In the genomic region with DNA sequence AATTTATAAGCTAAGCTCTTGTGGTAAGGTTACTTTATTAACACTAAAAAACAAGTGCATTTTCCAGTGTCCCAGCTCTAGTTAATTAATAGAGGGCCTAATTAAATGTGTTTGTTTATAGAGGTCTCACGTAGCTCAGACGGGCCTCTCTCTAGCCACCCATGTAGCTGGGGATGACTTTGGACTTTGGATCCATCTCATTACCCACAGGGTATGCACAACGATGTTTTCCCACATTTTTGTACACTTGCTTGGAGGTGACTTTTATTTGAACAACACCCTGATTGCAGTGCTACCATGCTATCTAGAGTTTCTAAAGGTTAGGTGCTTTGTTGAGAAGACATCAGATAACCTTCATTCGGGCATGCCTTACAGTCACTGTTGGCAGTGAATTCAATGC, we compare ENCODE assay signal across 21 mouse cellular contexts. TPM values are rescaled to one million over a fixed set of nuclear protein-coding genes. Genes with fewer than 3 reads are reported as not detected.
A peak's percentile ranks its signal among the peaks of the same experiment; 100 is the strongest.
DNase-seq lines count a peak whose midpoint lies in the region; ATAC-seq and TF ChIP-seq lines count a peak whose summit lies in the region.
"Had no signal": no experiment of that assay in that cellular context is flagged by ENCODE, and none has a peak within 500 bp of the region (broad histone marks: within the 10 kb centered on the region; RNA-seq: fewer than 3 reads in every experiment).

No protein-coding gene starts in this region.

- TF ChIP-seq CTCF in liver, adult 2 months (IDR thresholded peaks at IDR 0.05; ENCODE audit: low read depth, low read length): no peak
- TF ChIP-seq CTCF in intestine, postnatal 0 days (IDR thresholded peaks at IDR 0.05; ENCODE audit: low read depth): no peak

- peak; percentile 79 for DNase-seq in liver, adult 2 months (ENCODE audit: extremely low read depth, low read depth, low spot score)
- DNase-seq in liver, embryonic 11.5 days (ENCODE audit: low spot score): no peak
- DNase-seq in kidney, postnatal 14 days: peak; percentile 67
- DNase-seq in yolk sac, embryonic 10.5 days (ENCODE audit: low spot score): peak; percentile 32
- DNase-seq in adrenal gland, postnatal 10 days: no peak
- DNase-seq: adrenal gland, adult 2 months; cerebellum, adult 18-20 months; cerebellum, postnatal 25 days; gastrocnemius, postnatal 10 days; heart, postnatal 4 days; lung, postnatal 10 days; thymus, postnatal 14 days had no signal

- peaks cover 25% of the 10 kb centered on the region; the same call in 1 of the 2 replicates for H3K79me2 ChIP-seq in liver, adult 2 months (ENCODE audit: control insufficient read depth, insufficient read depth, low read length)

- no peak overlapping the region for H3K9ac ChIP-seq in liver, adult 2 months (ENCODE audit: low read depth, low read length)
- H3K9ac ChIP-seq in liver, embryonic 11.5 days (ENCODE audit: low read depth, low read length): no peak overlapping the region
- H3K9ac ChIP-seq in intestine, postnatal 0 days (ENCODE audit: low read depth, low read length): no peak overlapping the region
- no peak overlapping the region for H3K9ac ChIP-seq in forebrain, embryonic 13.5 days
- H3K9ac ChIP-seq: embryonic facial prominence, embryonic 15.5 days; hindbrain, embryonic 14.5 days; limb, embryonic 13.5 days had no signal

- no peaks in the 10 kb centered on the region for H3K27me3 ChIP-seq in liver, adult 2 months (ENCODE audit: control insufficient read depth, insufficient read depth, low read length)
- H3K27me3 ChIP-seq in liver, embryonic 11.5 days (replicated peaks; ENCODE audit: control insufficient read depth, insufficient read depth, low read length): no peaks in the 10 kb centered on the region
- no peaks in the 10 kb centered on the region for H3K27me3 ChIP-seq in intestine, postnatal 0 days (replicated peaks; ENCODE audit: control insufficient read depth, insufficient read depth, low read length)
- H3K27me3 ChIP-seq in forebrain, embryonic 13.5 days: no peaks in the 10 kb centered on the region
- H3K27me3 ChIP-seq: embryonic facial prominence, embryonic 15.5 days; limb, embryonic 13.5 days had no signal

- H3K36me3 ChIP-seq in liver, adult 2 months (ENCODE audit: control insufficient read depth, insufficient read depth, low read length): peaks cover 2% of the 10 kb centered on the region; the same call in 1 of the 2 replicates
- H3K36me3 ChIP-seq in liver, embryonic 11.5 days (ENCODE audit: control insufficient read depth, insufficient read depth, low read length): peaks cover 30% of the 10 kb centered on the region
- H3K36me3 ChIP-seq in intestine, postnatal 0 days (ENCODE audit: control insufficient read depth, insufficient read depth): no peaks in the 10 kb centered on the region
- peaks cover 29% of the 10 kb centered on the region for H3K36me3 ChIP-seq in forebrain, embryonic 13.5 days (ENCODE audit: poor library complexity, severe bottlenecking)

- H3K4me1 ChIP-seq in liver, adult 2 months (ENCODE audit: control insufficient read depth, insufficient read depth, low read length): peaks cover 22% of the 10 kb centered on the region
- H3K4me1 ChIP-seq in liver, embryonic 11.5 days (replicated peaks; ENCODE audit: control insufficient read depth, insufficient read depth, low read length): peaks cover 3% of the 10 kb centered on the region; the same call in 1 of the 2 replicates
- H3K4me1 ChIP-seq in intestine, postnatal 0 days (replicated peaks; ENCODE audit: control insufficient read depth, insufficient read depth, low read length): no peaks in the 10 kb centered on the region
- H3K4me1 ChIP-seq in forebrain, embryonic 13.5 days: no peaks in the 10 kb centered on the region; the same call in 1 of the 2 replicates

- peaks cover 4% of the 10 kb centered on the region; the same call in 1 of the 2 replicates for H3K9me3 ChIP-seq in liver, embryonic 11.5 days (ENCODE audit: control insufficient read depth, low read length)
- H3K9me3 ChIP-seq in intestine, postnatal 0 days (ENCODE audit: control insufficient read depth): no peaks in the 10 kb centered on the region
- H3K9me3 ChIP-seq in forebrain, embryonic 13.5 days (replicated peaks): 0 out of 2 replicates have a peak, but pooled peaks cover 6% of the 10 kb centered on the region
- H3K9me3 ChIP-seq: embryonic facial prominence, embryonic 15.5 days; heart, embryonic 10.5 days; limb, embryonic 13.5 days had no signal

- no peak for TF ChIP-seq POLR2A in liver, adult 2 months (IDR thresholded peaks at IDR 0.05; ENCODE audit: extremely low read depth, insufficient read depth, low read length)

- no peak overlapping the region for H3K4me3 ChIP-seq in liver, adult 2 months (ENCODE audit: insufficient read depth, low read depth, low read length)
- H3K4me3 ChIP-seq in liver, embryonic 11.5 days (ENCODE audit: low read depth, low read length): no peak overlapping the region
- H3K4me3 ChIP-seq in intestine, postnatal 0 days (ENCODE audit: low read depth, low read length): no peak overlapping the region
- H3K4me3 ChIP-seq in forebrain, embryonic 13.5 days: no peak overlapping the region
- H3K4me3 ChIP-seq: embryonic facial prominence, embryonic 15.5 days; heart, embryonic 10.5 days; limb, embryonic 13.5 days had no signal

- H3K4me2 ChIP-seq in liver, embryonic 11.5 days: no peak overlapping the region
- no peak overlapping the region for H3K4me2 ChIP-seq in intestine, postnatal 0 days (replicated peaks; ENCODE audit: low read depth)
- no peak overlapping the region for H3K4me2 ChIP-seq in forebrain, embryonic 13.5 days
- H3K4me2 ChIP-seq: embryonic facial prominence, embryonic 15.5 days; hindbrain, embryonic 14.5 days; limb, embryonic 13.5 days; midbrain, embryonic 11.5 days had no signal

- H3K27ac ChIP-seq in liver, adult 2 months (replicated peaks; ENCODE audit: insufficient read depth, low read depth, low read length): peak overlapping the region; percentile 66; the same call in 1 of the 2 replicates
- no peak overlapping the region for H3K27ac ChIP-seq in liver, embryonic 11.5 days (ENCODE audit: low read depth, low read length)
- no peak overlapping the region for H3K27ac ChIP-seq in intestine, postnatal 0 days (ENCODE audit: low read depth, low read length)
- H3K27ac ChIP-seq in forebrain, embryonic 13.5 days: no peak overlapping the region
- H3K27ac ChIP-seq: embryonic facial prominence, embryonic 15.5 days; heart, embryonic 10.5 days; hindbrain, embryonic 14.5 days; limb, embryonic 13.5 days had no signal

- 24% methylated on average over 4 of the region's 4 CpGs for WGBS in liver, adult 2 months
- 81% methylated on average over 4 of the region's 4 CpGs for WGBS in liver, embryonic 11.5 days
- WGBS in intestine, postnatal 0 days: 39% methylated on average over 4 of the region's 4 CpGs
- 88% methylated on average over 4 of the region's 4 CpGs for WGBS in forebrain, embryonic 13.5 days

- ATAC-seq in liver, embryonic 11.5 days (replicated peaks; ENCODE audit: low FRiP score): no peak
- ATAC-seq in intestine, postnatal 0 days: peak; percentile 38; the same call in 1 of the 2 replicates
- ATAC-seq in forebrain, embryonic 13.5 days: no peak
- ATAC-seq: forebrain, embryonic 16.5 days; inflammation-experienced regulatory T-cells, adult 6 months had no signal

RNA-seq across cellular contexts. Expression of a gene that starts 8.6 kb away (rescaled TPM):
- 303 and 359 TPM in 2 replicates for total RNA-seq in liver, adult 2 months (2014; rRNA removed)
- 165 and 187 TPM in 2 replicates for polyA plus RNA-seq in liver, adult 2 months (2012; rRNA removed)
- 357 and 393 TPM in 2 replicates for polyA plus RNA-seq in liver, embryonic 11.5 days (2014; fragmentation: Nextera tagmentation; extraction: Ambion mirVana)
- polyA plus RNA-seq in intestine, postnatal 0 days (2015; fragmentation: Nextera tagmentation; extraction: Ambion mirVana): 44.3 and 44.9 TPM in 2 replicates
- total RNA-seq in adrenal gland, postnatal 10 days (2021): 100 to 1,000 TPM; 193 to 202 TPM
- 312 and 332 TPM in 2 replicates for polyA plus RNA-seq in forebrain, embryonic 13.5 days (2015; fragmentation: Nextera tagmentation; extraction: Ambion mirVana)

RNA-seq across cellular contexts. Expression of a gene that starts 8.9 kb away (rescaled TPM):
- total RNA-seq in liver, adult 2 months (2014; rRNA removed): 22.8 and 30.3 TPM in 2 replicates
- 5.3 and 6.4 TPM in 2 replicates for polyA plus RNA-seq in liver, adult 2 months (2012; rRNA removed)
- polyA plus RNA-seq in liver, embryonic 11.5 days (2014; fragmentation: Nextera tagmentation; extraction: Ambion mirVana): 73.0 and 87.1 TPM in 2 replicates
- 6.5 and 7.3 TPM in 2 replicates for polyA plus RNA-seq in intestine, postnatal 0 days (2015; fragmentation: Nextera tagmentation; extraction: Ambion mirVana)
- total RNA-seq in adrenal gland, postnatal 10 days (2021): 10 to 100 TPM; 22.4 to 27.0 TPM
- 19.2 and 25.5 TPM in 2 replicates for polyA plus RNA-seq in forebrain, embryonic 13.5 days (2015; fragmentation: Nextera tagmentation; extraction: Ambion mirVana)

RNA-seq across cellular contexts. Expression of a gene that starts 32.0 kb away (rescaled TPM):
- 43.4 and 43.5 TPM in 2 replicates for total RNA-seq in liver, adult 2 months (2014; rRNA removed)
- polyA plus RNA-seq in liver, adult 2 months (2012; rRNA removed): 18.4 and 23.1 TPM in 2 replicates
- 89.7 and 90.0 TPM in 2 replicates for polyA plus RNA-seq in liver, embryonic 11.5 days (2014; fragmentation: Nextera tagmentation; extraction: Ambion mirVana)
- 36.9 and 41.4 TPM in 2 replicates for polyA plus RNA-seq in intestine, postnatal 0 days (2015; fragmentation: Nextera tagmentation; extraction: Ambion mirVana)
- 100 to 1,000 TPM; 128 to 131 TPM for total RNA-seq in adrenal gland, postnatal 10 days (2021)
- 75.4 and 78.1 TPM in 2 replicates for polyA plus RNA-seq in forebrain, embryonic 13.5 days (2015; fragmentation: Nextera tagmentation; extraction: Ambion mirVana)

RNA-seq across cellular contexts. Expression of a gene that starts 37.2 kb away (rescaled TPM):
- 9.3 and 14.3 TPM in 2 replicates for total RNA-seq in liver, adult 2 months (2014; rRNA removed)
- polyA plus RNA-seq in liver, adult 2 months (2012; rRNA removed): 7.8 and 9.7 TPM in 2 replicates
- 17.1 and 20.7 TPM in 2 replicates for polyA plus RNA-seq in liver, embryonic 11.5 days (2014; fragmentation: Nextera tagmentation; extraction: Ambion mirVana)
- polyA plus RNA-seq in intestine, postnatal 0 days (2015; fragmentation: Nextera tagmentation; extraction: Ambion mirVana): 4.1 and 7.5 TPM in 2 replicates
- total RNA-seq in adrenal gland, postnatal 10 days (2021): 10 to 100 TPM; 17.4 to 25.7 TPM
- polyA plus RNA-seq in forebrain, embryonic 13.5 days (2015; fragmentation: Nextera tagmentation; extraction: Ambion mirVana): 23.0 and 23.4 TPM in 2 replicates

Comparison
In these comparisons a context has a peak if more than half of its experiments do, and no peak if none do; other contexts are left out.
1. DNase-seq: peak in liver, adult 2 months (single experiment), kidney, postnatal 14 days (single experiment) and yolk sac, embryonic 10.5 days (single experiment); none in liver, embryonic 11.5 days (single experiment) and adrenal gland, postnatal 10 days (single experiment).